Mouse (Mus musculus) midbrain, embryonic 11.5 days (tissue): ENCODE data around the gene Epn2. TPM values are rescaled to one million over a fixed set of nuclear protein-coding genes. Genes with fewer than 3 reads are reported as not detected.
A peak's percentile ranks its signal among the peaks of the same experiment; 100 is the strongest.
"Not testable (repeated sequence)": the region's sequence is repeated elsewhere in the genome, so short reads cannot be mapped to it uniquely, and the experiment has no call there.

ENCODE experiments used
- ATAC-seq: fragments of 200-750 bp; cut with Nextera tagmentation; 2 replicates; pipeline ENCODE4 v1.8.0; 2017; ENCODE audit warnings: moderate TSS enrichment, moderate library complexity; ENCODE audit not compliant: low FRiP score
- DNase-seq: peaks from one replicate; pipeline ENCODE4 v3.0.0; 2015; ENCODE audit warnings: low spot score; ENCODE audit errors: missing footprints
- H3K27ac ChIP-seq: fragments of 300-500 bp; sonication (generic); 2 replicates; pipeline ENCODE4 v1.5.1; 2014; ENCODE audit warnings: low read depth, low read length
- H3K27me3 ChIP-seq: fragments of 300-500 bp; sonication (generic); 2 replicates; pipeline ENCODE4 v1.6.1; 2014; ENCODE audit warnings: mild to moderate bottlenecking, low read length, moderate library complexity, mixed read lengths; ENCODE audit not compliant: control insufficient read depth, insufficient read depth
- H3K36me3 ChIP-seq: fragments of 300-500 bp; sonication (generic); 2 replicates; pipeline ENCODE4 v1.6.1; 2014; ENCODE audit warnings: mild to moderate bottlenecking, low read length, moderate library complexity, mixed read lengths; ENCODE audit not compliant: control insufficient read depth, insufficient read depth
- H3K4me1 ChIP-seq: fragments of 300-500 bp; sonication (generic); 2 replicates; pipeline ENCODE4 v1.6.1; 2014; ENCODE audit warnings: low read length; ENCODE audit not compliant: control insufficient read depth, insufficient read depth
- H3K4me2 ChIP-seq: fragments of 300-500 bp; sonication (generic); 2 replicates; pipeline ENCODE4 v1.6.1; 2014; ENCODE audit warnings: mild to moderate bottlenecking, moderate library complexity
- H3K4me3 ChIP-seq: fragments of 300-500 bp; sonication (generic); 2 replicates; pipeline ENCODE4 v1.5.1; 2014; ENCODE audit warnings: low read depth, low read length
- H3K9ac ChIP-seq: fragments of 300-500 bp; sonication (generic); 2 replicates; pipeline ENCODE4 v1.6.1; 2014; ENCODE audit warnings: low read length
- H3K9me3 ChIP-seq: fragments of 300-500 bp; sonication (generic); 2 replicates; pipeline ENCODE4 v1.6.1; 2016; ENCODE audit warnings: low read length; ENCODE audit not compliant: control insufficient read depth
- WGBS: fragments of 180-500 bp; shearing (Covaris S2); extraction: QIAGEN DNeasy Blood & Tissue Kit; methylation state at CpG from one replicate; pipeline ENCODE4 v1.1.7; 2014; 5-methylcytosine and 5-hydroxymethylcytosine counted together
- polyA plus RNA-seq: library from polyadenylated mRNA; unstranded; fragments of >200 nt; fragmentation: Nextera tagmentation; extraction: Ambion mirVana; gene quantifications from 2 replicates; pipeline ENCODE4 v1.2.1, GENCODE M21; 2014

Epn2 gene
- polyA plus RNA-seq, 1 experiment from 2014 or later = 28.5 TPM

- H3K4me3 ChIP-seq, H3K9me3 ChIP-seq, H3K27me3 ChIP-seq, DNase-seq, H3K9ac ChIP-seq, H3K4me2 ChIP-seq, H3K4me1 ChIP-seq, ATAC-seq, H3K27ac ChIP-seq, H3K36me3 ChIP-seq: not testable (repeated sequence)
- 89% methylated on average over 4 of the region's 5 CpGs for WGBS
These were observed 3.3 kb upstream of the Epn2 start for GRCm38 (mm10) chr11:61582808-61583207.

- Histone ChIP-seq H3K27me3 (no peaks in the 10 kb centered on the region), H3K36me3 (no peaks in the 10 kb centered on the region), H3K9ac (no peak overlapping the region), H3K4me2 (no peak overlapping the region), H3K4me1 (peaks cover 7% of the 10 kb centered on the region), H3K4me3 (peak overlapping the region; percentile 63), H3K27ac (no peak overlapping the region), H3K9me3 (no peaks in the 10 kb centered on the region)
- DNase-seq (no peak), ATAC-seq (no peak)
- WGBS = 90% methylated on average over 7 of the region's 7 CpGs
These were observed 443 bp upstream of the Epn2 start for GRCm38 (mm10) chr11:61579878-61580381.

- DNase-seq (peak; percentile 92), ATAC-seq (no peak)
- H3K9me3 ChIP-seq = no peaks in the 10 kb centered on the region
- peak overlapping the region; percentile 63 for H3K4me3 ChIP-seq
- H3K27ac ChIP-seq = peak overlapping the region; percentile 71; the same call in 1 of the 2 replicates
- no peaks in the 10 kb centered on the region for H3K27me3 ChIP-seq
- WGBS = under 1% methylated on average over 17 of the region's 17 CpGs
- peak overlapping the region; percentile 75 for H3K9ac ChIP-seq
- H3K4me2 ChIP-seq = peak overlapping the region; percentile 79
- H3K36me3 ChIP-seq = no peaks in the 10 kb centered on the region
- peaks cover 7% of the 10 kb centered on the region for H3K4me1 ChIP-seq
These were observed 925 bp downstream of the Epn2 start for GRCm38 (mm10) chr11:61578541-61578982.

GRCm38 (mm10) chr11:61577991-61578390, 1.5 kb downstream of the Epn2 start:
- 5% methylated on average over 5 of the region's 5 CpGs for WGBS
- ATAC-seq = no peak

GRCm38 (mm10) chr11:61577349-61577748, 2.1 kb downstream of the Epn2 start:
- Histone ChIP-seq H3K9me3 (no peaks in the 10 kb centered on the region), H3K9ac (peak overlapping the region; percentile 31; the same call in 1 of the 2 replicates), H3K4me2 (peak overlapping the region; percentile 79; the same call in 1 of the 2 replicates), H3K4me3 (no peak overlapping the region), H3K27me3 (no peaks in the 10 kb centered on the region), H3K36me3 (no peaks in the 10 kb centered on the region), H3K27ac (no peak overlapping the region), H3K4me1 (peaks cover 7% of the 10 kb centered on the region)
- DNase-seq (no peak), ATAC-seq (no peak)

More at GRCm38 (mm10) chr11:61577991-61578390, 1.5 kb downstream of the Epn2 start:
- Histone ChIP-seq H3K27me3 (no peaks in the 10 kb centered on the region), H3K4me2 (peak overlapping the region; percentile 79), H3K36me3 (no peaks in the 10 kb centered on the region), H3K4me1 (peaks cover 7% of the 10 kb centered on the region), H3K4me3 (peak overlapping the region; percentile 63), H3K9me3 (no peaks in the 10 kb centered on the region), H3K27ac (no peak overlapping the region), H3K9ac (peak overlapping the region; percentile 31; the same call in 1 of the 2 replicates)
- no peak for DNase-seq

GRCm38 (mm10) chr11:61573266-61573665, 6.2 kb downstream of the Epn2 start:
- WGBS = 92% methylated on average over 4 of the region's 4 CpGs
- Histone ChIP-seq H3K27ac (no peak overlapping the region), H3K4me3 (no peak overlapping the region), H3K27me3 (no peaks in the 10 kb centered on the region), H3K4me1 (peaks cover 7% of the 10 kb centered on the region), H3K9me3 (no peaks in the 10 kb centered on the region), H3K4me2 (no peak overlapping the region), H3K36me3 (no peaks in the 10 kb centered on the region), H3K9ac (no peak overlapping the region)
- DNase-seq = no peak
- ATAC-seq = no peak

- H3K4me1 ChIP-seq = no peaks in the 10 kb centered on the region
- DNase-seq = peak; percentile 44
- 98% methylated on average over 3 of the region's 3 CpGs for WGBS
These were observed 8.3 kb downstream of the Epn2 start for GRCm38 (mm10) chr11:61571225-61571624.

GRCm38 (mm10) chr11:61569671-61570070, 9.8 kb downstream of the Epn2 start:
- peak; percentile 35 for DNase-seq
- ATAC-seq = no peak
- no peak overlapping the region for H3K27ac ChIP-seq
- H3K27me3 ChIP-seq = no peaks in the 10 kb centered on the region
- no peaks in the 10 kb centered on the region for H3K4me1 ChIP-seq
- H3K4me2 ChIP-seq = no peak overlapping the region
- H3K4me3 ChIP-seq = no peak overlapping the region
- WGBS = 100% methylated on average over 1 of the region's 1 CpGs
- H3K36me3 ChIP-seq = no peaks in the 10 kb centered on the region
- no peaks in the 10 kb centered on the region for H3K9me3 ChIP-seq
- H3K9ac ChIP-seq = no peak overlapping the region

More at GRCm38 (mm10) chr11:61571225-61571624, 8.3 kb downstream of the Epn2 start:
- Histone ChIP-seq H3K4me3 (no peak overlapping the region), H3K27me3 (no peaks in the 10 kb centered on the region), H3K36me3 (no peaks in the 10 kb centered on the region), H3K4me2 (no peak overlapping the region), H3K27ac (no peak overlapping the region), H3K9me3 (no peaks in the 10 kb centered on the region), H3K9ac (no peak overlapping the region)
- no peak for ATAC-seq

- Histone ChIP-seq H3K4me3 (no peak overlapping the region), H3K36me3 (no peaks in the 10 kb centered on the region), H3K9me3 (no peaks in the 10 kb centered on the region), H3K9ac (no peak overlapping the region), H3K27ac (no peak overlapping the region), H3K4me1 (no peaks in the 10 kb centered on the region), H3K27me3 (no peaks in the 10 kb centered on the region), H3K4me2 (no peak overlapping the region)
- WGBS = 90% methylated on average over 2 of the region's 2 CpGs
- ATAC-seq (no peak), DNase-seq (peak; percentile 51)
These were observed 14.9 kb downstream of the Epn2 start for GRCm38 (mm10) chr11:61564566-61564965.
